Mouse (Mus musculus) lung, postnatal 0 days (tissue): ENCODE measurements around the gene Shank1. TPM values are rescaled to one million over a fixed set of nuclear protein-coding genes. Genes with fewer than 3 reads are reported as not detected.

Experiments
- ATAC-seq: fragments of 200-750 bp; cut with Nextera tagmentation; 2 replicates; pipeline ENCODE4 v1.8.0; 2017; ENCODE audit warnings: moderate library complexity
- DNase-seq: peaks from one replicate; pipeline ENCODE4 v3.0.0-alpha.2; 2016; ENCODE audit warnings: low spot score
- H3K27ac ChIP-seq: fragments of 300-500 bp; sonication (generic); 2 replicates; pipeline ENCODE4 v1.5.1; 2014; ENCODE audit warnings: antibody characterized with exemption, mild to moderate bottlenecking, low read length, mixed read lengths
- H3K27me3 ChIP-seq: fragments of 300-500 bp; sonication (generic); replicated peaks from 2 replicates; pipeline ENCODE4 v1.6.1; 2014; ENCODE audit warnings: low read length, mixed read lengths; ENCODE audit not compliant: insufficient read depth
- H3K36me3 ChIP-seq: fragments of 300-500 bp; sonication (generic); 2 replicates; pipeline ENCODE4 v1.6.1; 2014; ENCODE audit warnings: low read length, mixed read lengths; ENCODE audit not compliant: insufficient read depth
- H3K4me1 ChIP-seq: fragments of 300-500 bp; sonication (generic); 2 replicates; pipeline ENCODE4 v1.6.1; 2014; ENCODE audit warnings: antibody characterized with exemption, low read depth, low read length, mixed read lengths; ENCODE audit not compliant: insufficient read depth
- H3K4me2 ChIP-seq: fragments of 300-500 bp; sonication (generic); replicated peaks from 2 replicates; pipeline ENCODE4 v1.6.1; 2014; ENCODE audit warnings: low read depth, mild to moderate bottlenecking, low read length, moderate library complexity, mixed read lengths
- H3K4me3 ChIP-seq: fragments of 300-500 bp; sonication (generic); 2 replicates; pipeline ENCODE4 v1.5.1; 2014; ENCODE audit warnings: low read depth, low read length
- H3K9ac ChIP-seq: fragments of 300-500 bp; sonication (generic); replicated peaks from 2 replicates; pipeline ENCODE4 v1.6.1; 2014; ENCODE audit warnings: low read depth, mild to moderate bottlenecking
- H3K9me3 ChIP-seq: fragments of 300-500 bp; sonication (generic); 2 replicates; pipeline ENCODE4 v1.6.1; 2016; ENCODE audit warnings: low read length, mixed read lengths
- CTCF ChIP-seq: IDR thresholded peaks from 2 replicates; pipeline ENCODE4 v1.5.1; 2016; ENCODE audit warnings: antibody characterized with exemption, mild to moderate bottlenecking
- EP300 ChIP-seq: IDR thresholded peaks from 2 replicates; pipeline ENCODE4 v1.6.1; 2016; ENCODE audit warnings: antibody characterized with exemption, mild to moderate bottlenecking, control low read depth
- WGBS: fragments of 180-500 bp; shearing (Covaris S2); extraction: QIAGEN DNeasy Blood & Tissue Kit; methylation state at CpG from one replicate; pipeline ENCODE4 v1.1.7; 2014; 5-methylcytosine and 5-hydroxymethylcytosine counted together
- polyA plus RNA-seq: library from polyadenylated mRNA; unstranded; fragments of >200 nt; fragmentation: Nextera tagmentation; extraction: Ambion mirVana; gene quantifications from 2 replicates; pipeline ENCODE4 v1.2.1, GENCODE M21; 2015

The Shank1 gene
- polyA plus RNA-seq = 0.23 and 0.27 TPM in 2 replicates

GRCm38 (mm10) chr7:44309475-44310284, at the start of gene Shank1:
Gene Shank1, plus strand, starts transcription at chr7:44310253.
- WGBS = 13% methylated on average over 15 of the region's 22 CpGs
- no peak for ATAC-seq
- TF ChIP-seq CTCF (no peak), EP300 (no peak)
- Histone ChIP-seq H3K27me3 (0 out of 2 replicates have a peak, but pooled peaks cover 7% of the 10 kb centered on the region), H3K4me2 (peak within 1 kb of the TSS; percentile 70), H3K4me3 (peak within 1 kb of the TSS; percentile 29), H3K36me3 (no peaks in the 10 kb centered on the region), H3K27ac (no peak within 1 kb of the TSS), H3K9me3 (no peaks in the 10 kb centered on the region), H3K4me1 (peaks cover 5% of the 10 kb centered on the region; the same call in 1 of the 2 replicates), H3K9ac (0 out of 2 replicates have a peak within 1 kb of the TSS, but pooled peaks have one; percentile 12)
- no peak for DNase-seq

GRCm38 (mm10) chr7:44260410-44260809, 49.6 kb upstream of the Shank1 start:
- ATAC-seq (no peak), DNase-seq (no peak)
- WGBS = 62% methylated on average over 6 of the region's 6 CpGs

GRCm38 (mm10) chr7:44261147-44261546, 48.9 kb upstream of the Shank1 start, which contains the start of gene Gm15517:
Gene Gm15517, plus strand, starts transcription at chr7:44261447.
- Histone ChIP-seq H3K4me2 (no peak within 1 kb of the TSS), H3K9me3 (no peaks in the 10 kb centered on the region), H3K27me3 (no peaks in the 10 kb centered on the region), H3K4me3 (no peak within 1 kb of the TSS), H3K36me3 (no peaks in the 10 kb centered on the region), H3K4me1 (no peaks in the 10 kb centered on the region), H3K27ac (no peak within 1 kb of the TSS), H3K9ac (no peak within 1 kb of the TSS)
- WGBS = 38% methylated on average over 5 of the region's 5 CpGs
- DNase-seq (no peak), ATAC-seq (no peak)
- TF ChIP-seq CTCF = no peak
- no peak for TF ChIP-seq EP300

More at GRCm38 (mm10) chr7:44260410-44260809, 49.6 kb upstream of the Shank1 start:
- Histone ChIP-seq H3K4me3 (no peak overlapping the region), H3K4me2 (no peak overlapping the region), H3K9ac (no peak overlapping the region), H3K9me3 (no peaks in the 10 kb centered on the region), H3K36me3 (no peaks in the 10 kb centered on the region), H3K27me3 (no peaks in the 10 kb centered on the region), H3K27ac (no peak overlapping the region), H3K4me1 (no peaks in the 10 kb centered on the region)
- no peak for TF ChIP-seq EP300
- TF ChIP-seq CTCF = no peak

DNA sequence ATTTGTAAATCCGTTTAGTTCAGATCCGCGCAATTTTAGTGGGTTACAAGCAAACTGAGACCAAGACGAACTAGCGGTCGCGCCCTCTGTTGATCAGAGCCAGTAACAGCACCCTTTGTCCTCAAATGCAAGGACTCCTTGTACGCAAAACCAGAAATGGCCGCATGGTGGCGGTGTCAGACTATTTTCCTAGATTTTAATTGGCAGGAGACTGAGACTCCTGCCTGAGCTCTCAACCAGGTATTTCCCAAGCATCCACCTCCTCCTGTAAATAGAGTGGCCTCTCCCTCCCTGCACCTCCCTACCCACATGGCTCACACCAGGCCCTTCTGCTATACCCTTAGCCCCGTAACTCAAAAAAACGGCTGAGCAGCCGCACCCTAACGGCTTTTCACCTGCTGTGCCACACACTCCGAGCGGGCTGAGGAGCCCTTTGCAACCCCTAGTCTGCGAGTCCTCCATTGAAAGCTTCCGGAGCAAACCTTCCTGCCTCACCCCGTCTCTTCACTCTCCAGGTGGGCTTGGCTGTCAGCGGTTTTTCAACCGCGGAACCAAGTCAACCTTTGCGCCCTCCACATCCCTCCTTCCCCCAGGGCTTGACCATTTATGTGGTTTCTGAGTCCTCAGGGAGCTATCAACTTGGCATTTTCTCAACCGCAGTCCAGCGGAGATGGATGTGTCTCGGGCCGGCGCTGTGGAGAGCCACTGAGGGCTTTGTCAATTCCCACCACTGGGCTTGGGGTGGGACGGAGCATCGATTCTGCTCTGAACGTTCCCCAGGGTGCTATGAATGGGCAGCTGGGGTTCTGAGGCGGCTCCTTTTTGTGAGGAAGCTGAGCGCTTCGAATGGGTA, 47.0 kb upstream of the Shank1 start:
- Histone ChIP-seq H3K9ac (no peak overlapping the region), H3K4me1 (no peaks in the 10 kb centered on the region), H3K27ac (no peak overlapping the region), H3K4me2 (no peak overlapping the region), H3K9me3 (no peaks in the 10 kb centered on the region), H3K27me3 (no peaks in the 10 kb centered on the region), H3K4me3 (no peak overlapping the region), H3K36me3 (no peaks in the 10 kb centered on the region)
- peak; percentile 94 for DNase-seq
- peak; percentile 95 for ATAC-seq
- WGBS = 5% methylated on average over 34 of the region's 34 CpGs
- TF ChIP-seq EP300 (no peak), CTCF (peak; percentile 98)

DNA sequence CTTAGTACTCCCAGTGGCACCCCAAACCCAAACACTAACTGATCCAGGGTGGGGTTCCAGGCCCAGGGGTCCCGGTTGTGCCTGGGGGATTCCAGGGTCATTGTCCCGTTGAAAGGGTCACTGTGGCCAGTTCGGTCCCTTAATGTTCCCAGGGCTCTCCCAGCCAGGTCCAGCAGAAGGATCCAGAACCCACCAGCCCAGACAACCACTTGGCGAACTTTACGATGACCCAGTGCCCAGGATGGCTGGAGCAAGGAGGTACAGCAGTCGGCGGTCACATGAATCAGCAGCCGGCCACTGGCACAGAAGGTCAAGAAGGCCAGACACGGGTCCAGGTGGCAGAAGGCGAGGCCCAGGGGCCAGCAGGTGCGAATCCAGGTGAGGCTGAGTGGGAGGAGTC, 41.9 kb upstream of the Shank1 start:
- ATAC-seq (no peak), DNase-seq (no peak)
- no peak overlapping the region for H3K9ac ChIP-seq
- H3K27me3 ChIP-seq = no peaks in the 10 kb centered on the region
- H3K9me3 ChIP-seq = no peaks in the 10 kb centered on the region
- H3K36me3 ChIP-seq = no peaks in the 10 kb centered on the region
- WGBS = 66% methylated on average over 11 of the region's 11 CpGs
- H3K4me1 ChIP-seq = no peaks in the 10 kb centered on the region
- TF ChIP-seq CTCF = no peak
- no peak for TF ChIP-seq EP300
- no peak overlapping the region for H3K4me2 ChIP-seq
- H3K4me3 ChIP-seq = no peak overlapping the region
- no peak overlapping the region for H3K27ac ChIP-seq

GRCm38 (mm10) chr7:44269397-44269796, 40.7 kb upstream of the Shank1 start:
- no peak overlapping the region for H3K27ac ChIP-seq
- ATAC-seq = no peak
- no peak overlapping the region for H3K4me2 ChIP-seq
- WGBS = 53% methylated on average over 2 of the region's 2 CpGs
- TF ChIP-seq CTCF (no peak), EP300 (no peak)
- H3K27me3 ChIP-seq = peaks cover 2% of the 10 kb centered on the region; the same call in 1 of the 2 replicates
- H3K4me1 ChIP-seq = no peaks in the 10 kb centered on the region
- DNase-seq = no peak
- H3K4me3 ChIP-seq = no peak overlapping the region
- H3K9ac ChIP-seq = no peak overlapping the region
- H3K36me3 ChIP-seq = no peaks in the 10 kb centered on the region
- no peaks in the 10 kb centered on the region for H3K9me3 ChIP-seq
